Mouse (Mus musculus) heart, adult 2 months (tissue): Measurements from ENCODE around the gene Icam1. TPM values are rescaled to one million over a fixed set of nuclear protein-coding genes. Genes with fewer than 3 reads are reported as not detected.

Experiments used
- DNase-seq, 2 experiments: peaks; one replicate each; pipeline ENCODE4 v3.0.0; 2021
- H3K27ac ChIP-seq: fragments of 200-600 bp; 2 replicates; pipeline ENCODE4 v1.8.1; 2022
- H3K27me3 ChIP-seq: fragments of 200-500 bp; 2 replicates; pipeline ENCODE4 v1.6.1; 2012; ENCODE audit warnings: mild to moderate bottlenecking, low read length, inconsistent platforms, mixed read lengths; ENCODE audit not compliant: control insufficient read depth, insufficient read depth
- H3K36me3 ChIP-seq: fragments of 200-500 bp; 2 replicates; pipeline ENCODE4 v1.6.1; 2012; ENCODE audit warnings: low read length, inconsistent platforms; ENCODE audit not compliant: control insufficient read depth, insufficient read depth
- H3K4me1 ChIP-seq: fragments of 200-500 bp; 2 replicates; pipeline ENCODE4 v1.6.1; 2011; ENCODE audit warnings: low read length; ENCODE audit not compliant: control insufficient read depth, insufficient read depth
- H3K4me3 ChIP-seq: fragments of 200-600 bp; 2 replicates; pipeline ENCODE4 v1.8.1; 2022
- H3K79me2 ChIP-seq: fragments of 200-500 bp; replicated peaks from 2 replicates; pipeline ENCODE4 v1.6.1; 2012; ENCODE audit warnings: mild to moderate bottlenecking, inconsistent platforms, low read length, moderate library complexity, mixed read lengths; ENCODE audit not compliant: control insufficient read depth, insufficient read depth
- H3K9ac ChIP-seq: fragments of 200-500 bp; 2 replicates; pipeline ENCODE4 v1.6.1; 2012; ENCODE audit warnings: low read depth, mild to moderate bottlenecking, control low read depth, inconsistent platforms, low read length, mixed read lengths
- CTCF ChIP-seq: fragments of 200-600 bp; IDR thresholded peaks from 2 replicates; pipeline ENCODE4 v1.8.1; 2022; ENCODE audit warnings: antibody characterized with exemption, mild to moderate bottlenecking, moderate library complexity
- EP300 ChIP-seq: fragments of 200-500 bp; IDR thresholded peaks from 2 replicates; pipeline ENCODE4 v1.6.1; 2011; ENCODE audit warnings: low read depth, low read length, control low read depth; ENCODE audit not compliant: insufficient read depth
- POLR2A ChIP-seq: fragments of 200-500 bp; IDR thresholded peaks from 2 replicates; pipeline ENCODE4 v1.6.1; 2011; ENCODE audit warnings: mild to moderate bottlenecking, low read depth, low read length, control low read depth; ENCODE audit not compliant: insufficient read depth
- WGBS: fragments of 180-500 bp; shearing (Covaris S2); methylation state at CpG from one replicate; pipeline ENCODE4 v1.1.7; 2018; 5-methylcytosine and 5-hydroxymethylcytosine counted together
- intact Hi-C: fragments of 180-260 bp; cut with DNase I; formaldehyde crosslinking; loops from one replicate; pipeline ENCODE4 v1.15.1; 2025
- polyA plus RNA-seq: library from polyadenylated mRNA; depleted of rRNA; stranded (reverse); fragments of >200 nt; gene quantifications from 2 replicates; pipeline ENCODE4 v1.2.3, GENCODE M21; 2012
- total RNA-seq, 2 experiments: library from RNA; stranded (reverse); gene quantifications; 2 replicates each; pipeline ENCODE4 v1.2.3; 2021

Gene Icam1
- total and polyA plus RNA-seq, 3 experiments, result 7.6 to 12.4 (median 9.2) TPM

DNA sequence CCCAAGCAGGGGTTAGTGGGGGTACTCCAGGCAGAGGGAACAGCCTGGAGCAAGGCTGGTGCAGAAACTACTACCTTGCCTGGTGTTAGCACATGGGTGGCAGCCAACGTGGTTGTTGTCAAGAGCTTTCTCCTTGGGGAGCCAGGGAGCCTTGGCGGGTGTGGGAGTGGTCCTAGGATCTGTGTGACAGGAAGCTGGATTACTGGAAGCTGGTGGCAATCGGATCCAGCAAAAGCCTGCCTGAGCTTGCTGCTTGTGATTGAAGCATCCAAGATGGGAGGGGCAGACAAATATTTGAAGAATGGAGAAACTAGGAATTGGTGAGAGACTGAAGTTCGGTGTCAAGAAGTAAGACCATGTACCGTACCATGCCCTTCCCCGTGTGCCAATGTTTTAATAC lies 6.5 kb downstream of the Icam1 start:
- Histone ChIP-seq H3K4me3 (no peak overlapping the region), H3K9ac (no peak overlapping the region), H3K4me1 (peaks cover 2% of the 10 kb centered on the region; the same call in 1 of the 2 replicates), H3K79me2 (no peaks in the 10 kb centered on the region), H3K27ac (no peak overlapping the region), H3K36me3 (no peaks in the 10 kb centered on the region), H3K27me3 (no peaks in the 10 kb centered on the region)
- intact Hi-C loops, result no loop called here
- 54% methylated on average over 6 of the region's 6 CpGs for WGBS
- TF ChIP-seq EP300 (no peak), CTCF (no peak), POLR2A (no peak)
- no peak for DNase-seq

GRCm38 (mm10) chr9:21022726-21023125 lies 6.9 kb downstream of the Icam1 start:
- TF ChIP-seq CTCF (peak; percentile 26; the same call in 1 of the 2 replicates), EP300 (no peak)
- Histone ChIP-seq H3K27ac (no peak overlapping the region), H3K27me3 (no peaks in the 10 kb centered on the region), H3K79me2 (no peaks in the 10 kb centered on the region), H3K4me3 (no peak overlapping the region), H3K36me3 (no peaks in the 10 kb centered on the region), H3K4me1 (no peaks in the 10 kb centered on the region; the same call in 1 of the 2 replicates), H3K9ac (no peak overlapping the region)
- intact Hi-C loops, result no loop called here
- no peak for DNase-seq
- WGBS, result 73% methylated on average over 1 of the region's 1 CpGs

- Histone ChIP-seq H3K79me2 (no peaks in the 10 kb centered on the region), H3K27ac (no peak overlapping the region), H3K27me3 (no peaks in the 10 kb centered on the region), H3K36me3 (no peaks in the 10 kb centered on the region), H3K4me1 (peaks cover 3% of the 10 kb centered on the region), H3K4me3 (no peak overlapping the region), H3K9ac (no peak overlapping the region)
- 78% methylated on average over 19 of the region's 19 CpGs for whole genome bisulfite sequencing
- intact Hi-C loops, result loop anchor here (5.0 kb wide), 1 partner anchor 123 kb away; no protein-coding TSS in a partner anchor
- no peak for DNase-seq
- no peak for TF ChIP-seq CTCF
- no peak for TF ChIP-seq EP300
- TF ChIP-seq POLR2A, result no peak
These were observed 9.5 kb downstream of the Icam1 start for GRCm38 (mm10) chr9:21025258-21025810.

GRCm38 (mm10) chr9:21026849-21027248 lies 11.1 kb downstream of the Icam1 start:
- H3K27me3 ChIP-seq, result no peaks in the 10 kb centered on the region
- H3K36me3 ChIP-seq, result no peaks in the 10 kb centered on the region
- no peak overlapping the region for H3K4me3 ChIP-seq
- H3K79me2 ChIP-seq, result no peaks in the 10 kb centered on the region
- TF ChIP-seq POLR2A (no peak), CTCF (no peak), EP300 (no peak)
- intact Hi-C loops, result loop anchor here (5.0 kb wide), 1 partner anchor 125 kb away; no protein-coding TSS in a partner anchor
- 85% methylated on average over 12 of the region's 12 CpGs for WGBS
- no peak for DNase-seq
- no peak overlapping the region for H3K9ac ChIP-seq
- H3K27ac ChIP-seq, result no peak overlapping the region
- peaks cover 3% of the 10 kb centered on the region for H3K4me1 ChIP-seq

DNA sequence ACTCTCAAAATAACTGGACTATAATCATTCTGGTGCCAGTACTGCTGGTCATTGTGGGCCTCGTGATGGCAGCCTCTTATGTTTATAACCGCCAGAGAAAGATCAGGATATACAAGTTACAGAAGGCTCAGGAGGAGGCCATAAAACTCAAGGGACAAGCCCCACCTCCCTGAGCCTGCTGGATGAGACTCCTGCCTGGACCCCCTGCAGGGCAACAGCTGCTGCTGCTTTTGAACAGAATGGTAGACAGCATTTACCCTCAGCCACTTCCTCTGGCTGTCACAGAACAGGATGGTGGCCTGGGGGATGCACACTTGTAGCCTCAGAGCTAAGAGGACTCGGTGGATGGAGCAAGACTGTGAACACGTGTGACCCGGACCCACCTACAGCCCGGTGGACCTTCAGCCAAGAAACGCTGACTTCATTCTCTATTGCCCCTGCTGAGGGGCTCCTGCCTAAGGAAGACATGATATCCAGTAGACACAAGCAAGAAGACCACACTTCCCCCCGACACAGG lies 12.0 kb downstream of the Icam1 start:
- peaks cover 3% of the 10 kb centered on the region for H3K4me1 ChIP-seq
- H3K27me3 ChIP-seq, result no peaks in the 10 kb centered on the region
- H3K4me3 ChIP-seq, result no peak overlapping the region
- H3K79me2 ChIP-seq, result no peaks in the 10 kb centered on the region
- 76% methylated on average over 8 of the region's 8 CpGs for WGBS
- no peak overlapping the region for H3K9ac ChIP-seq
- H3K36me3 ChIP-seq, result no peaks in the 10 kb centered on the region
- DNase-seq, result no peak
- intact Hi-C loops, result loop anchor here (2.0 to 5.0 kb wide), 2 partner anchors 13 to 126 kb away; partner anchors contain the start of gene Icam1
- no peak for TF ChIP-seq EP300
- no peak for TF ChIP-seq CTCF
- no peak for TF ChIP-seq POLR2A
- no peak overlapping the region for H3K27ac ChIP-seq

GRCm38 (mm10) chr9:21028560-21029110 lies 12.8 kb downstream of the Icam1 start:
- H3K27ac ChIP-seq, result no peak overlapping the region
- no peaks in the 10 kb centered on the region for H3K79me2 ChIP-seq
- WGBS, result 67% methylated on average over 6 of the region's 6 CpGs
- H3K4me3 ChIP-seq, result no peak overlapping the region
- no peak for DNase-seq
- H3K36me3 ChIP-seq, result no peaks in the 10 kb centered on the region
- intact Hi-C loops, result loop anchor here (1.0 to 5.0 kb wide), 3 partner anchors 14 to 126 kb away; partner anchors contain the start of genes Icam1 and Mrpl4
- H3K4me1 ChIP-seq, result peaks cover 3% of the 10 kb centered on the region
- TF ChIP-seq POLR2A, result no peak
- no peak for TF ChIP-seq CTCF
- TF ChIP-seq EP300, result no peak
- peaks cover 1% of the 10 kb centered on the region; the same call in 1 of the 2 replicates for H3K27me3 ChIP-seq
- H3K9ac ChIP-seq, result no peak overlapping the region
